Mouse (Mus musculus) lung, postnatal 14 days (tissue): ENCODE results near the gene Pip5k1a.
"Not testable (repeated sequence)": the region's sequence is repeated elsewhere in the genome, so short reads cannot be mapped to it uniquely, and the experiment has no call there.

ENCODE experiments used
- DNase-seq: peaks from one replicate; pipeline ENCODE4 v3.0.0; 2021

Pip5k1a gene

DNA sequence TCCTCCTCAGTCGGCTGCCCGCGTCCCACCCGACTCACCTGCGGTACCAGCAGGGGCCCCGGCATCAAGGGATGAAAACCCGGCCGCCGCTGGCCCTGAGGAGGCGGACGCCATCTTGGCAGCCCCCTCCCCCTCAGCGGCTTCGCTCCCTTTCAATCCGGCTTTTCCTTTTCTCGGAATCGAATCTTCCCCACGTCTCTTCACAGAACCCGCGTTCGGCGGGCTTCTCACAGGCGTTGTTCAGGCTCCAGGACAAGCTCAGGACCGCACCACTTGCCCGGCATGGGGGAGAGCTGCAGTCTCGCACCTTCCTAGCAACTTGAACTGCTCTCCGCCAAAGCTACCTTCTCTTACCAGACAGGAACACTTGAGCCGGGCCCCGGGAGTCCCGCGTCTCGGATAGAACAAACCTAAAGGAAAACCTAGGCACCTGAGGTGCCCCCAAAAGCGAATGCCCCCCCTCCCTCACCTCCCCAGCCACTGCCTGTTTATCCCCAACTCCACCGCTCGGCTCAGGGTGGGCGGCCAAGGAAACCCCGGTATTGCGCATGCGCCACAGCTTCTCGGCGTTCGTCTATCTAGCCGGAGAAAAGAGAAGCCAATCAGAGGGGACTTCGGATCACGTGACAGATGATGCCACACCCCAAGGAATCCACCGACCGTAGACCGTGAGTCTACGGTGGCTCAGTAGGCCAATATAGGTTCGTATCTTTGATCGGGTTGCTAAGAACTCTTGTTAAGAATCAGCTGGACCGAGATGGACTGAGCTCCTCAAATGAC is at the start of gene Pip5k1a:
Gene Pip5k1a, minus strand, starts transcription at position 593 of the 780 bp plus-strand sequence.
- DNase-seq, result peak; percentile 96

DNA sequence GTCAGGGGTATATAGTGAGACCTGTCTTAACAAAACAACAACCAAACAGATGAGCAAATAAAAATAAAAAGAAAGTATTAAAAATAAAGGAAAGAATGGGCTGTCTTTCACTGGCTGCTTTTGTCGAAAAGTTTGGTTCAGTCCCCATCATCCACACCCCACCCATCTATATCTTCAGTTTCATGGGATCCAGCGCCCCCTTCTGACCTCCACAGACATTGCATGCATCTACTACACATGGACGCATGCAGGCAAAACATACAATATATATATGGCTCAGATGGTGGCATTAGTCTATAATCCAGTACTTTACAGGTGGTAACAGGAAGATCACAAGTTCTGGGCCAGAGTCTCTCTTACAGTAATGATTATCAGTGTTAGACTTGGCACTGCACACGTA is 47.1 kb upstream of the Pip5k1a start:
- DNase-seq, result peak; percentile 54

- DNase-seq, result no peak
Measured at GRCm38 (mm10) chr3:95147924-95148323, 41.2 kb upstream of the Pip5k1a start.

DNA sequence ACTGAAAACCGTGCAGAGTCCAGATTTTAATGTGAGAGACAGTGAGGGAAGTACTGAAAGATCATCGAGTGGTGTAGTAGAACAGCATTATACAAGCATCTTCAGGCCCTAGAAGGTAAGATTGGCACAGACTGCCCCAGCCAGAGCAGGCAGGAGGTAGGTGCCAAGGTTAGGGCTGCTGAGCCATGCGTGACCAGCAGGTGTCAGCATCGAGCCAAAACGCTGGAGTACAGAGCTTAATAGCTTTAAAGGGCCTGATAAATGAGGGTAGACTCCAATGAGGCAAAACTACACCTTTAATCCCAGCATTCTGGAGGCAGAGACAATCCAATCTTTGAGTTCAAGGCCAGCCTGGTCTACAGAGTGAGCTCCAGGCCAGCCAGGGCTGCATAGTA is 35.9 kb upstream of the Pip5k1a start:
- DNase-seq, result peak; percentile 92

DNA sequence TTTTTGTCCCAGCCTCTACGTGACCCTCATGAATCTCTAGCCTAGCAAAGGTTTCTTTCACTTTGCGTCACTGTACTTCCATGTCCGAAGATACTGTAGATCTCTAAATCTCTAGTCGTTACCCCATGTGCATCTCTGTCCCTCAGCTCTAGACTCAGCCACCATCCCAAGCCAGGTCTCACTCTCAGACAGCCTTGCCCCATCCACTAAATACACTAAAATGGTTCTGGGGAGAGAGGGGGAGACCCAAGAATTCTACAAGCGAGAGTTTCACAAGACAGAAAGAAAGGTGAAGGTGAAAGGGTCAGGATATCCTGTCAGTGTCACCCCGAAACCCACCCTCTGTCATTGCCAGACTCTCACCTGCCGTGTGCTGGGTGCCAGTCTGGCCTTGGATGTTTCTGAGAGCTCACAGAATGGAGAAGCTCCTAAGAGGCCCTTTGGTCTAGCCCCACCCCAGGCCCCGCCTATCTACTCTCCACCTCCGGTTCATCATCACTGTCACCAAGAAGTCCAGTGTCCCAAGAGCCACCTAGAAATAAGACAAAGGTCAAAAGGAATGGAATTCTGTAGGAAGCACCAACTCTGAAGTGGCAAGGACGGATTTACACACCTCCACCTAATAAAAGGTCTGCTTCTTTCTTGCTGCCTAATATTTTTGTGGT is 35.4 kb upstream of the Pip5k1a start, which contains the start of gene Tnfaip8l2:
Gene Tnfaip8l2, minus strand, starts transcription at position 409 of the 665 bp plus-strand sequence.
- peak; percentile 49 for DNase-seq

GRCm38 (mm10) chr3:95141474-95141873 is 34.7 kb upstream of the Pip5k1a start:
- DNase-seq, result no peak

GRCm38 (mm10) chr3:95140795-95141194 is 34.1 kb upstream of the Pip5k1a start:
- no peak for DNase-seq

DNA sequence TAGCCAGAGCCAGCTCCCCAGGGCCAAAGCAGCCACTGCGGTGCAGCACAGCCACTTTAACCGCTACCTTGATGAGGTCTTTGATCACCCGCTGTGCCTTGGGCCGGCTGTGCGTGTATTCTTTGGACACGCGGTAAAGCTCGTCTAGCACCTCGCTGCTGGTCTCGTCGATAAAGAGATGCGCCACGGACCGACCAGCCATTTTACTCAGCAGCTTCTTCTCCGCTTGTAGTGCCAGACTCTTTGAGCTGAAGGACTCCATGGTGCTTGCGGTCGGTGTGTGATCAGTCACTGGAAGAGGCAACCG is 33.5 kb upstream of the Pip5k1a start:
- DNase-seq, result no peak

DNA sequence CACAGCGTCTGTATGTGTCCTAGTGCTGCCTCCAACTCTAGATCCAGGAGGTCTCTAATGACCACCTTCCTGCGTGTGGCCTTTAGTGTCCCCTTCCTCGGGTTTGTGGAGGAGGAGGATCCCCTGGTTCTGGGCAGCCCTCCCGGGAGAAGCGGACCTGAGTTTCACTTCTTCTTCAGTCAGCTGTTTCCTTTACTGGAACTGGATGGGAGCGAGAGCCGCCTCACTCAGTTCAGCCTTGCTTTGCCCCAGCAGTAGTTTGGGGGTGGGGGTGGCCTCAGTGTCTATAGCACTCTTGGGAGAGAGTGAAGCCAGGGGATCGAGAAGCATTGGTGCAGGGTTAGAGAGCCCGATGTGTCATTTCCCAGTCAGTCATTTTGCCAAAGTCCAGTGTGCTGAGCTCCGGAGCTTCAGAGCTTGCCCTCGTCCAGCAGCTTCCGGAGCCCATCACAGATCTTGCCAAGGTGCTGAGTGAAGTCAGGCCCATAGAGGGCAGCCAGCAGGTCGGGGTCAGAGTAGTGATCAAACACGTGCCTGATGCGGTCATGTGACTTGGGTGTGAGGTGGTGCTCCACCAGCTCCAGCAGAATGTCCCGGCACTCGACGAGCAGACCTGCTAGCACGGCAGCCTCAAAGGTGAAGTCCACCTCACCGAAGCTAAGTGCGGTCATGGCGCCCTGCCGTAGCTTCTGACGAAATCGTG is 33.0 kb upstream of the Pip5k1a start:
- DNase-seq, result no peak

DNA sequence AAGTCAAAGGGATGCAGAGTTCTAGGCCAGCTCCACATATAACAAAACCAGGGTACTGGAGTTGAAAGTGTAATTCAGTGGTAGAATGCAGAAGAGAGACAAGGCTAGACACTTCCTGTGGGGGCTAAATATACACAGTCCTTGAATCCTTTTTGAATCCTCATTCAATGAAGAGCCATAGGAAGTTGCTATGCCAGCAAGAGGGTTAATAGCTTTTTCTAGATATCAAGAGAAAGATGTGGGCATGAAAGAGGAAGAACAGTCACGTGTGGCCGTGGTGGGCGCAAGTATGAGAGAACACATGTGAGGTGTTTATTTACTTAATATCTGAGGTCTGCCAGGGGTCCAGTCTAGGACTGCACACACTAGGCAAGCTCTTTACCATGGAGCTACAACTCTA is 29.6 kb upstream of the Pip5k1a start:
- DNase-seq, result no peak

GRCm38 (mm10) chr3:95135433-95136052 is 28.8 kb upstream of the Pip5k1a start:
- DNase-seq, result no peak

- peak; percentile 74 for DNase-seq
Measured at GRCm38 (mm10) chr3:95135023-95135422, 28.3 kb upstream of the Pip5k1a start.

- DNase-seq, result not testable (repeated sequence)
Measured at GRCm38 (mm10) chr3:95134133-95134532, 27.4 kb upstream of the Pip5k1a start.

- DNase-seq, result peak; percentile 88
Measured at GRCm38 (mm10) chr3:95133680-95134101, 27.0 kb upstream of the Pip5k1a start, which contains the start of the genes Scnm1 and Lysmd1. Gene Scnm1 (minus strand): TSS chr3:95134011. Gene Lysmd1 (plus strand): TSS chr3:95134088.

- no peak for DNase-seq
Measured at GRCm38 (mm10) chr3:95133176-95133575, 26.4 kb upstream of the Pip5k1a start.

DNA sequence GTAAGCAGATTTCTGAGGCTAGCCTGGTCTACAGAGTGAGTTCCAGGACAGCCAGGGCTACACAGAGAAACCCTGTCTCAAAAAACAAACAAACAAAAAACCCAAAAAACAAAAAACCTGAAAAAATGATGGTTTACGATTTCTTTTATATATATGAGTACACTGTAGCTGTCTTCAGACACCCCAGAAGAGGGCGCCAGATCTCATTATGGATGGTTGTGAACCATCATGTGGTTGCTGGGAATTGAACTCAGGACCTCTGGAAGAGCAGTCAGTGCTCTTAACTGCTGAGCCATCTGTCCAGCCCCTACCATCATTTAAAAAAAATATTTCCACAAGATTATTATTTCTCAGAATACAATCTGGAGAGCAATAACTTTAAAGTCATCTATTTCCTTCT is 25.7 kb upstream of the Pip5k1a start:
- DNase-seq, result not testable (repeated sequence)

- DNase-seq, result no peak
Measured at GRCm38 (mm10) chr3:95130081-95130480, 23.4 kb upstream of the Pip5k1a start.

- no peak for DNase-seq
Measured at GRCm38 (mm10) chr3:95129226-95129651, 22.5 kb upstream of the Pip5k1a start.

DNA sequence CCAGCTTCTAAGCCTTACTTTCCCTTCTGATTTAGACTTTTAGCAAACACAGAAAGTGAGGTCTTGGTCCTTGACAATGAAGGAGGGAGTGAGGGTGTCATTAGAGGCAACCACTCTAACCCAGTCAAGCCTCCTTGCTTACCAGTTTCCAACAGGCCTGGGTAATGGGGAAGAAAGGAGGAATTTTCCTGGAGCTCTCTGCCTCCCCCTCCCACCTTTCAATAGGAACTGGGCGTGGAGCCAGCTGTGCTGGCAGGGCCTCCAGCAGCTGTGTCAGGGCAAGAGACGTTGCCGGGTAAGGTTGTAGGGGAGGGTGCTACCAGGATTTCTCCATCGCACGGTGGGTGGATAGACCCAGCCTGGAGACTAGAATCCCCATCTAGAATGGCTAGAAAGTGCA is 18.2 kb upstream of the Pip5k1a start:
- peak; percentile 75 for DNase-seq

DNA sequence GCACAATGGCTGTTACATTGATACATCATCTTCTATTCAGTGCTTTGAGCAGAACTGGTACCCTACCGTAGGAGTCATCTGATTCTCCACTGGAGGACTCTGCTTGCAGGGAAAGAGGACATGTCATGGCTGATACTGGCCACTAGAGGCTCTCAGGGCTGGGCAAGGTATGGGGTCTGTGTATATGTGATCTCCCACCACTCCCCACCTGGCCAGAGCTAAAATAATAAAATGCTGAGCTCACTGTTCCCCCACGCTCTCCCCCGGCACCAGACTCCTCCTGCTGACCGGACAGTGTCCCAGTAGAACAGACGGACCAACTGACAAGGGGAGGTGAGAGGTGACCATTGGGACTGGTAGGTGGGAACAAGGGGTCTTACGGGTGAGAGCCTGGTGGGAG is 17.5 kb upstream of the Pip5k1a start, which contains the start of gene Tmod4:
Gene Tmod4, plus strand, starts transcription at position 231 of the 400 bp plus-strand sequence.
- no peak for DNase-seq

GRCm38 (mm10) chr3:95121580-95121979 is 14.8 kb upstream of the Pip5k1a start:
- DNase-seq, result no peak

GRCm38 (mm10) chr3:95117751-95118150 is 11.0 kb upstream of the Pip5k1a start:
- no peak for DNase-seq

DNA sequence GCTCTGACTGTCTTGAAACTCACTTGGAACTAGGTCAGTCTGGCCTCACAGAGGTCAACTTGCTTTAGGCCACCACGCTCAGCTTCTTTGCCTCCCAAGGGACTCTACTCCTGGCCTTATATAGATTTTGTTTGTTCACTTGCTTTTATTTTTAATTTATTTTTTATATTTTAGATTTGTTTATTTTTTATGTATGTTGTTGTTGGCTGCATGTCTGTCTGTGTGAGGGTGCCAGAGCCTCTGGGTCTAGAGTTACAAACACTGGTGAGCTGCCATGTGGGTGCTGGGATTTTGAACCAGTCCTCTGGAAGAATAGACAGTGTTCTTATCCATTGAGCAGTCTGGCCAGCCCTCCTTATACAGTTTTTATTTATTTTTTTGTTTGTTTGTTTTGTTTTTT is 6.0 kb upstream of the Pip5k1a start:
- no peak for DNase-seq
